Mouse (Mus musculus): Measurements from ENCODE around the gene Ptpa. TPM values are rescaled to one million over a fixed set of nuclear protein-coding genes. Genes with fewer than 3 reads are reported as not detected.

Ptpa gene
- polyA plus RNA-seq, 1 experiment from 2014 or later = 71.4 TPM

GRCm38 (mm10) chr2:30478526-30478925, 62.7 kb downstream of the Ptpa start:
- H3K4me3 ChIP-seq (ENCODE audit: low read depth, low read length) = no peak overlapping the region
- H3K9me3 ChIP-seq (ENCODE audit: control insufficient read depth) = no peaks in the 10 kb centered on the region
- H3K27me3 ChIP-seq (replicated peaks; ENCODE audit: control insufficient read depth, insufficient read depth, low read length) = no peaks in the 10 kb centered on the region
- H3K27ac ChIP-seq (ENCODE audit: low read depth, low read length) = no peak overlapping the region
- H3K36me3 ChIP-seq (ENCODE audit: control insufficient read depth, insufficient read depth) = no peaks in the 10 kb centered on the region
- 86% methylated on average over 1 of the region's 1 CpGs for WGBS
- H3K9ac ChIP-seq (ENCODE audit: low read depth, low read length) = no peak overlapping the region
- no peak for ATAC-seq
- no peak for TF ChIP-seq CTCF (IDR thresholded peaks at IDR 0.05; ENCODE audit: low read depth)
- H3K4me2 ChIP-seq (replicated peaks; ENCODE audit: low read depth) = no peak overlapping the region
- peaks cover 5% of the 10 kb centered on the region; the same call in 1 of the 2 replicates for H3K4me1 ChIP-seq (replicated peaks; ENCODE audit: control insufficient read depth, insufficient read depth, low read length)

GRCm38 (mm10) chr2:30487597-30487996, 71.8 kb downstream of the Ptpa start:
- Histone ChIP-seq H3K9ac (ENCODE audit: low read depth, low read length) (peak overlapping the region; percentile 7; the same call in 1 of the 2 replicates), H3K4me1 (replicated peaks; ENCODE audit: control insufficient read depth, insufficient read depth, low read length) (no peaks in the 10 kb centered on the region), H3K27me3 (replicated peaks; ENCODE audit: control insufficient read depth, insufficient read depth, low read length) (no peaks in the 10 kb centered on the region), H3K36me3 (ENCODE audit: control insufficient read depth, insufficient read depth) (no peaks in the 10 kb centered on the region), H3K27ac (ENCODE audit: low read depth, low read length) (no peak overlapping the region), H3K4me2 (replicated peaks; ENCODE audit: low read depth) (no peak overlapping the region), H3K9me3 (ENCODE audit: control insufficient read depth) (no peaks in the 10 kb centered on the region), H3K4me3 (ENCODE audit: low read depth, low read length) (no peak overlapping the region)
- WGBS = 45% methylated on average over 7 of the region's 7 CpGs
- no peak for TF ChIP-seq CTCF (IDR thresholded peaks at IDR 0.05; ENCODE audit: low read depth)
- ATAC-seq = no peak

GRCm38 (mm10) chr2:30490384-30490783, 74.5 kb downstream of the Ptpa start:
- no peak for ATAC-seq
- H3K4me2 ChIP-seq (replicated peaks; ENCODE audit: low read depth) = no peak overlapping the region
- H3K9ac ChIP-seq (ENCODE audit: low read depth, low read length) = no peak overlapping the region
- no peaks in the 10 kb centered on the region for H3K4me1 ChIP-seq (replicated peaks; ENCODE audit: control insufficient read depth, insufficient read depth, low read length)
- no peaks in the 10 kb centered on the region for H3K36me3 ChIP-seq (ENCODE audit: control insufficient read depth, insufficient read depth)
- WGBS = 72% methylated on average over 2 of the region's 2 CpGs
- no peaks in the 10 kb centered on the region for H3K9me3 ChIP-seq (ENCODE audit: control insufficient read depth)
- H3K27ac ChIP-seq (ENCODE audit: low read depth, low read length) = no peak overlapping the region
- no peaks in the 10 kb centered on the region for H3K27me3 ChIP-seq (replicated peaks; ENCODE audit: control insufficient read depth, insufficient read depth, low read length)
- TF ChIP-seq CTCF (IDR thresholded peaks at IDR 0.05; ENCODE audit: low read depth) = no peak
- H3K4me3 ChIP-seq (ENCODE audit: low read depth, low read length) = no peak overlapping the region

- 0 out of 2 replicates have a peak overlapping the region, but pooled peaks have one; percentile 40 for H3K9ac ChIP-seq (ENCODE audit: low read depth, low read length)
- no peak overlapping the region for H3K27ac ChIP-seq (ENCODE audit: low read depth, low read length)
- no peaks in the 10 kb centered on the region for H3K36me3 ChIP-seq (ENCODE audit: control insufficient read depth, insufficient read depth)
- no peak for ATAC-seq
- no peaks in the 10 kb centered on the region for H3K4me1 ChIP-seq (replicated peaks; ENCODE audit: control insufficient read depth, insufficient read depth, low read length)
- WGBS = 80% methylated on average over 8 of the region's 8 CpGs
- no peaks in the 10 kb centered on the region for H3K9me3 ChIP-seq (ENCODE audit: control insufficient read depth)
- H3K4me3 ChIP-seq (ENCODE audit: low read depth, low read length) = peak overlapping the region; percentile 28; the same call in 1 of the 2 replicates
- peak overlapping the region; percentile 66 for H3K4me2 ChIP-seq (replicated peaks; ENCODE audit: low read depth)
- TF ChIP-seq CTCF (IDR thresholded peaks at IDR 0.05; ENCODE audit: low read depth) = no peak
- no peaks in the 10 kb centered on the region for H3K27me3 ChIP-seq (replicated peaks; ENCODE audit: control insufficient read depth, insufficient read depth, low read length)
These were observed 79.4 kb downstream of the Ptpa start for GRCm38 (mm10) chr2:30495000-30495908.

GRCm38 (mm10) chr2:30495909-30496861, 80.3 kb downstream of the Ptpa start:
- Histone ChIP-seq H3K9me3 (ENCODE audit: control insufficient read depth) (no peaks in the 10 kb centered on the region), H3K4me1 (replicated peaks; ENCODE audit: control insufficient read depth, insufficient read depth, low read length) (no peaks in the 10 kb centered on the region), H3K4me3 (ENCODE audit: low read depth, low read length) (peak overlapping the region; percentile 28), H3K27me3 (replicated peaks; ENCODE audit: control insufficient read depth, insufficient read depth, low read length) (no peaks in the 10 kb centered on the region), H3K4me2 (replicated peaks; ENCODE audit: low read depth) (peak overlapping the region; percentile 66), H3K36me3 (ENCODE audit: control insufficient read depth, insufficient read depth) (no peaks in the 10 kb centered on the region), H3K27ac (ENCODE audit: low read depth, low read length) (no peak overlapping the region), H3K9ac (ENCODE audit: low read depth, low read length) (peak overlapping the region; percentile 40)
- WGBS = 27% methylated on average over 22 of the region's 22 CpGs
- peak; percentile 89 for ATAC-seq
- TF ChIP-seq CTCF (IDR thresholded peaks at IDR 0.05; ENCODE audit: low read depth) = no peak

Small RNA genes within 50 kb of the gene (microRNA-seq; reads per million reads assigned to microRNA genes)
- gene Gm47292 = not detected

Other genes starting within 250 kb of the Ptpa start
- gene Endog, start 244.5 kb upstream of the Ptpa start, polyA plus RNA-seq (2015; fragmentation: Nextera tagmentation; extraction: Ambion mirVana) = 56.3 and 59.3 TPM in 2 replicates
- 17.3 and 18.7 TPM in 2 replicates for gene Spout1, start 237.6 kb upstream of the Ptpa start, polyA plus RNA-seq (2015; fragmentation: Nextera tagmentation; extraction: Ambion mirVana)
- 17.3 and 20.5 TPM in 2 replicates for gene Kyat1, start 210.2 kb upstream of the Ptpa start, polyA plus RNA-seq (2015; fragmentation: Nextera tagmentation; extraction: Ambion mirVana)
- gene Lrrc8a, start 178.3 kb upstream of the Ptpa start, polyA plus RNA-seq (2015; fragmentation: Nextera tagmentation; extraction: Ambion mirVana) = 40.4 and 40.5 TPM in 2 replicates
- 0.03 and 0.04 TPM in 2 replicates for gene Gm28035, start 175.5 kb upstream of the Ptpa start, polyA plus RNA-seq (2015; fragmentation: Nextera tagmentation; extraction: Ambion mirVana)
- 3.1 and 3.7 TPM in 2 replicates for gene Phyhd1, start 149.8 kb upstream of the Ptpa start, polyA plus RNA-seq (2015; fragmentation: Nextera tagmentation; extraction: Ambion mirVana)
- not detected in 2 replicates for gene Gm28038, start 135.0 kb upstream of the Ptpa start, polyA plus RNA-seq (2015; fragmentation: Nextera tagmentation; extraction: Ambion mirVana)
- gene Dolk, start 129.7 kb upstream of the Ptpa start, polyA plus RNA-seq (2015; fragmentation: Nextera tagmentation; extraction: Ambion mirVana) = 23.7 and 24.7 TPM in 2 replicates
- gene Nup188, start 129.6 kb upstream of the Ptpa start, polyA plus RNA-seq (2015; fragmentation: Nextera tagmentation; extraction: Ambion mirVana) = 7.1 and 9.1 TPM in 2 replicates
- gene Sh3glb2, start 56.7 kb upstream of the Ptpa start, polyA plus RNA-seq (2015; fragmentation: Nextera tagmentation; extraction: Ambion mirVana) = 38.1 TPM in 2 replicates
- gene Miga2, start 51.8 kb upstream of the Ptpa start, polyA plus RNA-seq (2015; fragmentation: Nextera tagmentation; extraction: Ambion mirVana) = 12.6 TPM in 2 replicates
- gene Dolpp1, start 23.8 kb upstream of the Ptpa start, polyA plus RNA-seq (2015; fragmentation: Nextera tagmentation; extraction: Ambion mirVana) = 39.5 and 41.5 TPM in 2 replicates
- 46.1 and 46.4 TPM in 2 replicates for gene Crat, start 226 bp upstream of the Ptpa start, polyA plus RNA-seq (2015; fragmentation: Nextera tagmentation; extraction: Ambion mirVana)
- 1.6 and 2.2 TPM in 2 replicates for gene Ier5l, start 58.2 kb downstream of the Ptpa start, polyA plus RNA-seq (2015; fragmentation: Nextera tagmentation; extraction: Ambion mirVana)
- 0.53 and 0.63 TPM in 2 replicates for gene Cstad, start 179.0 kb downstream of the Ptpa start, polyA plus RNA-seq (2015; fragmentation: Nextera tagmentation; extraction: Ambion mirVana)

Data from intestine, postnatal 0 days (tissue).